Mouse (Mus musculus) Patski (cell line): ENCODE measurements at regions not wholly inside any gene's neighbourhood (a gene's known extent, or its start where the extent isn't known, plus 50 kb on each side); places are given as distances from the start of the nearest gene placed in this dataset.

Experiments used
- ATAC-seq: fragments of 100-300 bp; one replicate; pipeline ENCODE4 v1.8.0; 2021
- CTCF ChIA-PET: fragments of 350-600 bp; sonication (Branson Sonifier 250); formaldehyde crosslinking; loops from one replicate; lab custom pipeline; 2022; ENCODE audit warnings: inconsistent platforms; lab: Charles Lee
- POLR2A ChIA-PET: fragments of 350-600 bp; sonication (Branson Sonifier 250); formaldehyde crosslinking; loops from one replicate; lab custom pipeline; 2022; ENCODE audit warnings: antibody characterized with exemption, inconsistent platforms; lab: Charles Lee
- DNase-seq: peaks from one replicate; pipeline ENCODE4 v3.0.0-alpha.2; 2011; ENCODE audit warnings: low read depth, low spot score
- H3K27me3 ChIP-seq: fragments of 371-371 bp; one replicate; pipeline ENCODE4 v1.5.1; 2021
- CTCF ChIP-seq: fragments of 100-300 bp; IDR thresholded peaks from one replicate; pipeline ENCODE4 v1.5.1; 2021
- in situ Hi-C: fragments of 300-500 bp; cut with MboI; formaldehyde crosslinking; loops from 3 replicates; pipeline ENCODE4 v1.11.1; 2018; ENCODE audit warnings: low pct_unique_long_range_greater_than_20kb, mixed read lengths

DNA sequence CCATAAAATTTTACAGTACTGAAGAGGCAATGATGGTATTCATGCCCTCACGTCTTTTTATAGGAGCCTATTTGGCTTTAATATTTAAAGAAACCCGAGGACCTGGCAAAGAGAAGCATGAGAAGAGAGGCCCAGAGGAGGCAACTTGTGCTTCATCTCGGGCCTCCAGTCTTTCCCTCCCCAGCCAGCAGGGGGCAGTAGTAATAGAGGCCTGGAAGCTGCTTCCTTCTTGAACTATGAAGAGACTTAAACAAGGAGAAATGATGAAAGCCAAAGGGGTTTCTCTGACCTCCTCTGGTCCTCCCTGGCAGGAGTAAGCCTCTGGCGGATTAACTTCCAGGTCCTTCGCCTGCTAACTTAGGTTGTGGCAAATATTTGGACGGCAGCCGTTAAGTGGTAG lies 284.5 kb downstream of the Hlx start:
- ATAC-seq: peak; percentile 31
- ChIA-PET CTCF (interaction anchor here (0.9 to 2.3 kb wide), 5 partner anchors 16 to 289 kb away, joined by 3 to 13 read pairs (median 3); no protein-coding TSS in a partner anchor), POLR2A (no interaction called here)
- in situ Hi-C loops: no loop called here
- peaks cover 8% of the 10 kb centered on the region for H3K27me3 ChIP-seq
- DNase-seq: no peak
- peak; percentile 90 for TF ChIP-seq CTCF

DNA sequence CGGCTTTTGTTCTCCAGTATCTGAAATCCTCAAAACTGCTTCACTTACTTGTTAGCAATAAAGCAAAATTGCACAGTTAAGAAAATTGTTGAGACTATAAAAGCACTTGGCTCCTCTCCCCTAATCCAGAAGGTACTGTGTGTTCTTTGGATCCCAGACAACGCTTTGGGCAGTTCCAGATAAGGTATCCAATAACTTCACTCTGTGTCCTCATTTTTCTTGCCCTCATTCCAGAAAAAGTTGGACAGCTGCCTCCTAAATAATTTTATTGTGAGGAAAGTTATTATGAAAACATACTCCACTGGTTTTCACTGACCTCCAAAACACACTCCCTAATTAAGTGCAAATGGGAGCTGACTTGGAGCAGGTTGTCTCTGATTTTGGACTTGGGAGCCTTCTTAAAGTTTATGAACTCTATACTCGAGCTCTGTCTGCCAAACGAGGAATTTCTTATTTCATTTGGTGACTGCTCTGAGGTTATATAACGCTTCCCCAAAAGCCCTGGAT lies 285.2 kb downstream of the Hlx start:
- peaks cover 8% of the 10 kb centered on the region for H3K27me3 ChIP-seq
- ChIA-PET POLR2A (no interaction called here), CTCF (interaction anchor here (1.2 to 2.3 kb wide), 3 partner anchors 15 to 290 kb away, joined by 3 to 13 read pairs (median 3); no protein-coding TSS in a partner anchor)
- in situ Hi-C loops: no loop called here
- no peak for DNase-seq
- TF ChIP-seq CTCF: no peak
- no peak for ATAC-seq

DNA sequence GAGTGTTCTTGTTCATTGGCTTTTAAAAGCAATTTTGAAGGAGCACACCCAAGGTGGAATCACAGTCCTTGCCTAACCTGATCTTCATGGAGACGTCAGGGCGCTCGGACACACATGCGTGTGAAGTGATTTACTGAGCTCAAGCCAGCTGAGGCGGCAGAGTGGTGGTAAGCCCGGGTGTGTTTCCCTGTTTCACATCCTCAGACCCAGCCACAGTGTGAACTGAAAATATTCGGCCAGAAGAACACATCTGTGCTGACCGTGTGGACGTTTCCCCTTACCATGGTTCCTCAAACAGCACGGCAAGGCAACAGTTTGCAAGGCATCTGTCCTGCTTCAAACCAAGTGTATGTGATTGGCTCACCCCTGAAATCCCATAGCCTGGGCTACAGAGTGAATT lies 288.2 kb downstream of the Hlx start:
- in situ Hi-C loops: no loop called here
- ATAC-seq (no peak), DNase-seq (no peak)
- POLR2A ChIA-PET: no interaction called here
- CTCF ChIA-PET: no interaction called here
- H3K27me3 ChIP-seq: peaks cover 8% of the 10 kb centered on the region
- no peak for TF ChIP-seq CTCF

DNA sequence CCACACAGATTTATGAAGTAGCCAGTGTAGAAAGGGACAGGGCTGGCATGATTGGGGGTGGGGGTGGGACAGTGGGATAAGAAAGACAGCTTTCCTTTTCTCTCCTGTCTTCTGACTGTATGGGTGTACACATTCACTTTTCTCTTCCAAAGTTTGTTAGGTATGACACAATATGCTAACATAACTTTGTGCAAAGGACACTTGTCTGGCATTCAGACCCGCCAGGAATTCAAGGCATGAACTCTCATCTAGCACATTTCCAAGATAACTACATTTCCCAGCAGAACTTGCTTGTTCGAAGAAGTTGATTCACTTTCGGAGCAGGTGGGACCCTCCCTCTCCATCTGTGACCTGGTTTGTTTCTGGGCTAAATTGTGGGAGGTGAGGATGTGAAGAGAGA lies 289.7 kb downstream of the Hlx start:
- no peak for TF ChIP-seq CTCF
- H3K27me3 ChIP-seq: peaks cover 8% of the 10 kb centered on the region
- ChIA-PET CTCF (no interaction called here), POLR2A (no interaction called here)
- DNase-seq (no peak), ATAC-seq (no peak)
- in situ Hi-C loops: no loop called here

DNA sequence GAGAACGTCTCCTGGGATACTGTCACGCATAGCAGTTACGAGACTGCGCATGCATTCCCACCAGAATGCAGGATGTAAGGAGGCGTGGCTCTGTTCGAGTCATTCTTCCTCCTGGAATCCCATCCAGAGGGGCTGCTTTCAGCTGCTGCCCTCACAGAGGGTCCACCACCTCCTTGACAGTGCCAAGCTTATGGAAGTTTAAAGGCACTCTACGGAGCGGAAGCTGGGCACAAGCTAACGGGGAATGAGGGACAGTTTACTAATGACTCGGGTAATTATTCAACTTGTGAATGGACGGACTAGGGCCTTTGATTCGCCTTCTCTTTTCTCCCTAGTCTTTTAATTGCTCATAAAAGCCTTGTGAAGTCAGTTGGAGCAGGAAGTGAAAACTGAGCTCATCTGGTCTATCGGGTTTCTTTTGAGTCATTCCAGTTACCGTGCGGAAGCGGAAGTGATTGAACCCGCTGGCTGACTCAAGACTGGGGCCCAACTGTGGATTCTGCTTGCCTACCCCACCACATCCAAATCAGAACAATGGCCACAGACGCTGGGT lies 291.3 kb downstream of the Hlx start:
- in situ Hi-C loops: no loop called here
- no peak for TF ChIP-seq CTCF
- DNase-seq (no peak), ATAC-seq (no peak)
- CTCF ChIA-PET: interaction anchor here (1.1 kb wide), 1 partner anchor 10 kb away, joined by 3 read pairs; no protein-coding TSS in a partner anchor
- H3K27me3 ChIP-seq: peaks cover 8% of the 10 kb centered on the region
- POLR2A ChIA-PET: no interaction called here

DNA sequence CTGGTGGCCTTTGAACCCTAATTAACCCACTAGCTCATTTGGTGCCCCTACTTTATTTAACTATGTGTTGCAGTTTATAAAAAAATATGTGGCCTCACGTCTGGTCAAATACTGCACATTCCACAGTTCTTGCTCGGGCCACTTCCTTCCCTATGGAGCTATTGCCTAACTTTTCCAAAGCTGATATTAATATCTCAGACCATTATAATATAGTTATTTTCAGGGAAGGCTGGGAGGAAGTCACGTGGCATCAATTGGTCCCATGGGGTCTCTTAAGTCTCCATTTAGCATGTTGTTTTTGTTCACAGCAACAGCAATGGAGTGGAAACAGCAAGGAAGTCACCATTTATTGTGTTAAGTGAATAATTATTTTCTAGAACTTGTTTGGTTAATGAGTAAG lies 292.9 kb downstream of the Hlx start:
- H3K27me3 ChIP-seq: peaks cover 3% of the 10 kb centered on the region
- TF ChIP-seq CTCF: no peak
- ChIA-PET POLR2A (no interaction called here), CTCF (no interaction called here)
- in situ Hi-C loops: no loop called here
- DNase-seq: no peak
- no peak for ATAC-seq

DNA sequence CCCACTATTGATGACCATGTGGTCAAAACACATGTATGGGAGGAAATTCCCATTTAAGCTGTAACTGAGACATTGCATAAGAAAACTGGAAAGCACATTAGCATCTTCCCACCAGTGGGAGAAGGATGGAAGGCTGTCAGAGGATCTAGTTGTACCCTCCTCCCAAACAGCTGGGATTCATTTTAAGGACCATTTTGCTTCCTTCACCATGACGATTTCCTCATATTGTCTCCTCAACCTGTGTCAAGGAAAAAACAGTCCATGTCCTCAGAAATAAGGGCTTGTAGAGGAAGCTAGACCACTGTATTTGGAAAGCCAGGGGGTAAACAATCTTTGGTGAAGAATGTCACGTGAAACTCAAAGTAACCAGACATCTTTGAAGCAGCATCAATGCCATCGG lies 296.0 kb downstream of the Hlx start:
- ATAC-seq: no peak
- no peaks in the 10 kb centered on the region for H3K27me3 ChIP-seq
- CTCF ChIA-PET: no interaction called here
- POLR2A ChIA-PET: no interaction called here
- in situ Hi-C loops: no loop called here
- no peak for DNase-seq
- TF ChIP-seq CTCF: no peak

DNA sequence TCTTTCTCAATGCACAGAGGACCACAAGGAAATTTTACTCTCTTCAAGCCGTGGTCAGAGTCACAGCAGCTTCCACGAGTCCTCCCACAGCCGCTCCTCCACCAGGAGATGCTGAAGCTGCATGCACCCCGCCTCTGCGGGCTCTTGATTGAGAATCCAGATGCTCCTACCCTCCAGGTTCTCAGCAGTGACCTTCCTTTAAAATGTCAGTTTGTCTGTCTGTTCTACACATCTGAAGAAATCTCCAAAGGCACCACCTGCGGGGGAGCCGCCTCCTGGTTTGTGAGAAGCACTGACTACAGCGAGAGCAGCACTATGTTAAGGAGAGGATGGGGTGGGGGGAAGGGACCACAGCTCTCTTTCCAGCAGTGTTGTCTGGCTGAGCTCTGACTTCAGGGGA lies 303.8 kb downstream of the Hlx start:
- ChIA-PET POLR2A (no interaction called here), CTCF (no interaction called here)
- no peaks in the 10 kb centered on the region for H3K27me3 ChIP-seq
- DNase-seq (no peak), ATAC-seq (no peak)
- in situ Hi-C loops: no loop called here
- no peak for TF ChIP-seq CTCF

DNA sequence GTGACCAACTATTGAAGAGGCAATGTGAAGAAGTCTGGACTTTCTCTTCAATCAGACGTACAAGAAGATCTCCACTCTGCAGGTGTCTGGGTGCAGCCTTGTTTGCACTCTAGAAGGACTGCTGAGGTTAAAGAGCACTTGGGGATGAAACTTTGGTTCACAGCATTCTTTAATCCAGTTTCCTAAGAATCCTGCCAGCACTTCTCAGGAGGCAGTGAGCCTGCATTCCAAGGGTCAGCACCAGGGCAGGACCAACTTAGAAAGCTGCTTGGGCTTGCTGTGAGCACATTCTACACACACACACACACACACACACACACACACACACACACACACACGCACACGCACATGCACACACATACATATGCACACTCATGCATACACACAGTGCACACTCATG lies 304.4 kb downstream of the Hlx start:
- CTCF ChIA-PET: no interaction called here
- in situ Hi-C loops: no loop called here
- no peak for DNase-seq
- H3K27me3 ChIP-seq: no peaks in the 10 kb centered on the region
- TF ChIP-seq CTCF: no peak
- POLR2A ChIA-PET: no interaction called here
- ATAC-seq: no peak

DNA sequence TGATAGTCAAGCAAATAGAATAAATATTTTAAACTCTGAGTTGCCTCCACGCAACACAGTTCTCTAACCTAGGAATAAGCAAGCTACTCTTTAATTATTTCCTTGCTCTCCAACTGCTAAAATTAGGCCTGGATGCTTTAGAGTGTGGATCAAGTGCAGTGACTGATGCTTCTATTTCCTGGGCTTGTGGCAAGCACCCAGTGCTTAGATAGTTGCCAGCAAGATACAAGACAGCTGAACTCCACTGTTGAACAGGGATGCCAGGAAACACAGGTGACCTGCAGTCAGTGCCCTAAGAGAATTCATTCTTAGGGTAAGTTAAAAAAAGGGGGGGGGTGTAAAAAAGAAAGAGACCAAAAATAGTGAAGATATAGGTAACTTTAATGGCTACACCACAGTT lies 306.7 kb downstream of the Hlx start:
- in situ Hi-C loops: no loop called here
- DNase-seq (no peak), ATAC-seq (no peak)
- CTCF ChIA-PET: no interaction called here
- POLR2A ChIA-PET: no interaction called here
- peaks cover 9% of the 10 kb centered on the region for H3K27me3 ChIP-seq
- TF ChIP-seq CTCF: no peak

DNA sequence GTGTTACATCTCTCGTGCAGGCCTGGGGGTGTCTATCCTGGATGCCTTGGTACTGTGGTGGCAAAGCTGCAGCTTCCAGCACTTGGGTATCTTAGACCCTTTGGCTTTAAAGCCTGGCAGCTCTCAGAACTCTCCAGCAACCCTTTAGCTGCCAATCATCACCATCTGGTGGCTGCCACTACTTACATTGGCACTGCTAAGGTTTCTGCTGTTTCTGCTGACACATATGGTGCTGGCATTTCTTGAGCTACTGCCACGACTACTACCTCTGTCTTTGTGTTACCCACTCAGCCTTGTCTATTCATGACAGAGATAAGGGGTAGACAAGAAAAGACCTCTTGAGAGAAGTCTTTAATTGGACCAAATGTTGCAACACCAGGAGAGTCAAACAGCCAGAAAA lies 308.4 kb downstream of the Hlx start:
- DNase-seq (no peak), ATAC-seq (no peak)
- POLR2A ChIA-PET: no interaction called here
- CTCF ChIA-PET: no interaction called here
- TF ChIP-seq CTCF: no peak
- peaks cover 13% of the 10 kb centered on the region for H3K27me3 ChIP-seq
- in situ Hi-C loops: no loop called here

DNA sequence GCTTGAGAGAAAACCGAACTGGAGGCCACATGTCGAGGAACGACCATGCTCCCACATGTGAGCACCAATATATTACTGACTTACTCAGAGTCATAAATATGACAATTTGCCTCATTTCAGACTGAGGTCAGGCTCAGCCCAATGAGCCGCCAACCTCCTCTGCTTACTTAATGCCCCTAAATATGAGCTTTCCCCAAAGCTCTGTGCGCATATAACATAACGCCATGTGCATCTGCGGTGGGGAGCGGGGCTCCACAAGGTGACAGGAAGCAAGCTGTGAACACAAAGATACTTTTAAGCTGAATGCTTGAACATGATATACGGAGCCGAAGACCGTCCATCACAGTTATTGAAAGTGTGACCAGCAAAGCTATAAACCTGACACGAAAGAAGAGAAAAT lies 319.8 kb downstream of the Hlx start:
- no peaks in the 10 kb centered on the region for H3K27me3 ChIP-seq
- no peak for DNase-seq
- in situ Hi-C loops: no loop called here
- POLR2A ChIA-PET: no interaction called here
- CTCF ChIA-PET: no interaction called here
- ATAC-seq: no peak
- TF ChIP-seq CTCF: no peak
